Mouse (Mus musculus): ENCODE data around the gene Nat8f3. TPM values are rescaled to one million over a fixed set of nuclear protein-coding genes. Genes with fewer than 3 reads are reported as not detected.
A peak's percentile ranks its signal among the peaks of the same experiment; 100 is the strongest.
"Not testable (repeated sequence)": the region's sequence is repeated elsewhere in the genome, so short reads cannot be mapped to it uniquely, and the experiment has no call there.

The Nat8f3 gene
- polyA plus RNA-seq (2012; rRNA removed): 9.9 and 12.1 TPM in 2 replicates

- peak; percentile 1 to 21 for DNase-seq (ENCODE audit: extremely low spot score in 1 of 2, low spot score in 1 of 2)
Observed at GRCm38 (mm10) chr6:85765532-85765931, at the start of gene Nat8f3. TSS of gene Nat8f3 (minus strand) at chr6:85765754.

GRCm38 (mm10) chr6:85813339-85813738 lies 47.8 kb upstream of the Nat8f3 start:
- DNase-seq (ENCODE audit: extremely low spot score in 1 of 2, low spot score in 1 of 2): no peak

- DNase-seq (ENCODE audit: extremely low spot score in 1 of 2, low spot score in 1 of 2): not testable (repeated sequence)
Observed at GRCm38 (mm10) chr6:85810942-85811537, 45.5 kb upstream of the Nat8f3 start.

GRCm38 (mm10) chr6:85810514-85810913 lies 45.0 kb upstream of the Nat8f3 start:
- DNase-seq (ENCODE audit: extremely low spot score in 1 of 2, low spot score in 1 of 2): not testable (repeated sequence)

- not testable (repeated sequence) for DNase-seq (ENCODE audit: extremely low spot score in 1 of 2, low spot score in 1 of 2)
Observed at GRCm38 (mm10) chr6:85809784-85810183, 44.2 kb upstream of the Nat8f3 start.

- not testable (repeated sequence) for DNase-seq (ENCODE audit: extremely low spot score in 1 of 2, low spot score in 1 of 2)
Observed at GRCm38 (mm10) chr6:85803180-85803579, 37.6 kb upstream of the Nat8f3 start.

- DNase-seq (ENCODE audit: extremely low spot score in 1 of 2, low spot score in 1 of 2): not testable (repeated sequence)
Observed at GRCm38 (mm10) chr6:85763127-85764070, 2.2 kb downstream of the Nat8f3 start.

GRCm38 (mm10) chr6:85762678-85763077 lies 2.9 kb downstream of the Nat8f3 start:
- not testable (repeated sequence) for DNase-seq (ENCODE audit: extremely low spot score in 1 of 2, low spot score in 1 of 2)

- DNase-seq (ENCODE audit: extremely low spot score in 1 of 2, low spot score in 1 of 2): not testable (repeated sequence)
Observed at GRCm38 (mm10) chr6:85755705-85756249, 9.8 kb downstream of the Nat8f3 start.

- not testable (repeated sequence) for DNase-seq (ENCODE audit: extremely low spot score in 1 of 2, low spot score in 1 of 2)
Observed at GRCm38 (mm10) chr6:85713105-85713504, 52.4 kb downstream of the Nat8f3 start, which contains the start of gene Nat8f7. TSS of gene Nat8f7 (minus strand) at chr6:85713205.

GRCm38 (mm10) chr6:85709607-85710006 lies 55.9 kb downstream of the Nat8f3 start:
- DNase-seq (ENCODE audit: extremely low spot score in 1 of 2, low spot score in 1 of 2): not testable (repeated sequence)

- peak in 1 of 2 experiments; percentile 1 for DNase-seq (ENCODE audit: extremely low spot score in 1 of 2, low spot score in 1 of 2)
Observed at GRCm38 (mm10) chr6:85709206-85709605, 56.3 kb downstream of the Nat8f3 start.

GRCm38 (mm10) chr6:85701943-85702342 lies 63.6 kb downstream of the Nat8f3 start:
- DNase-seq (ENCODE audit: extremely low spot score in 1 of 2, low spot score in 1 of 2): not testable (repeated sequence)

Other genes starting within 250 kb of the Nat8f3 start
- gene Alms1, start 178.2 kb downstream of the Nat8f3 start, polyA plus RNA-seq (2012; rRNA removed): 4.5 and 4.7 TPM in 2 replicates
- 0.50 and 0.67 TPM in 2 replicates for gene Nat8f7, start 52.5 kb downstream of the Nat8f3 start, polyA plus RNA-seq (2012; rRNA removed)
- 1.3 and 1.7 TPM in 2 replicates for gene Nat8f6, start 55.2 kb upstream of the Nat8f3 start, polyA plus RNA-seq (2012; rRNA removed)
- gene Nat8f5, start 55.2 kb upstream of the Nat8f3 start, polyA plus RNA-seq (2012; rRNA removed): 4.6 and 6.3 TPM in 2 replicates
- gene Nat8, start 66.3 kb upstream of the Nat8f3 start, polyA plus RNA-seq (2012; rRNA removed): 2.8 and 3.5 TPM in 2 replicates
- 0.32 TPM in 2 replicates for gene Nat8f2, start 103.4 kb upstream of the Nat8f3 start, polyA plus RNA-seq (2012; rRNA removed)
- 8.7 and 8.9 TPM in 2 replicates for gene Nat8f4, start 139.1 kb upstream of the Nat8f3 start, polyA plus RNA-seq (2012; rRNA removed)
- 96.5 and 102 TPM in 2 replicates for gene Tprkb, start 146.1 kb upstream of the Nat8f3 start, polyA plus RNA-seq (2012; rRNA removed)
- gene Nat8f1, start 149.9 kb upstream of the Nat8f3 start, polyA plus RNA-seq (2012; rRNA removed): 35.5 and 36.2 TPM in 2 replicates
- 102 and 105 TPM in 2 replicates for gene Dusp11, start 195.9 kb upstream of the Nat8f3 start, polyA plus RNA-seq (2012; rRNA removed)